Mouse (Mus musculus): ENCODE results near the gene Ulk2. TPM values are rescaled to one million over a fixed set of nuclear protein-coding genes. Genes with fewer than 3 reads are reported as not detected.

Ulk2 gene
- polyA plus RNA-seq, 1 experiment from 2014 or later, result 17.7 TPM

Other genes with a start within 250 kb of the Ulk2 start
- gene Grap, start 201.8 kb downstream of the Ulk2 start, polyA plus RNA-seq (2014; fragmentation: Nextera tagmentation; extraction: Ambion mirVana), result 4.1 and 5.2 TPM in 2 replicates
- 1.4 and 1.5 TPM in 2 replicates for gene Fam83g, start 171.0 kb downstream of the Ulk2 start, polyA plus RNA-seq (2014; fragmentation: Nextera tagmentation; extraction: Ambion mirVana)
- gene Slc5a10, start 134.2 kb downstream of the Ulk2 start, polyA plus RNA-seq (2014; fragmentation: Nextera tagmentation; extraction: Ambion mirVana), result 0.10 and 0.11 TPM in 2 replicates
- 24.1 and 28.2 TPM in 2 replicates for gene Prpsap2, start 93.0 kb downstream of the Ulk2 start, polyA plus RNA-seq (2014; fragmentation: Nextera tagmentation; extraction: Ambion mirVana)
- gene Akap10, start 75.2 kb upstream of the Ulk2 start, polyA plus RNA-seq (2014; fragmentation: Nextera tagmentation; extraction: Ambion mirVana), result 17.7 and 23.5 TPM in 2 replicates
- 17.6 and 17.8 TPM in 2 replicates for gene Specc1, start 101.7 kb upstream of the Ulk2 start, polyA plus RNA-seq (2014; fragmentation: Nextera tagmentation; extraction: Ambion mirVana)